Mouse (Mus musculus): ENCODE measurements around the gene Dhx8. TPM values are rescaled to one million over a fixed set of nuclear protein-coding genes. Genes with fewer than 3 reads are reported as not detected.

Gene Dhx8
- polyA plus RNA-seq, 2 experiments: 27.0 to 29.2 TPM

DNA sequence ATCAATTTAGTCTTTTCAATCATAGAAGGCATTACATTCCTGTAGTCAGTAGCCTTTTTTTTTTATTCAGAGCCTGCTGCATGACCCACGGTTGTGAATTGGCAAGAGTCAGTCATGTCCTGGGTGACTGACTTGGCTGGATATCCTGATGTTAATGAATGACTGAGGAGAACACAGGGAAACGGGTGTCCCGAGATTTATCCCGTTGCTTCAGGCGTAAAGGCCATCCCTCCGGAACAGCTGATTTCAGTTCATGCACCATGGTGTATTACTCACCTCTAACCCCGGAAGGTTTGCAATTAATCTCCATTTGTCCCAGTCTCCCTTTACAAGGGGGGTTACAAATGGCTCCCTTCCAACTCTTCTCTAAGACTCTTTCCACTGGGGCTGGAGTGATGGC lies 18.7 kb upstream of the Dhx8 start:
- Histone ChIP-seq H3K27ac (replicated peaks; ENCODE audit: low read depth, low read length) (no peak overlapping the region), H3K9me3 (ENCODE audit: control insufficient read depth, low read length) (no peaks in the 10 kb centered on the region), H3K27me3 (ENCODE audit: control insufficient read depth, insufficient read depth, low read length) (no peaks in the 10 kb centered on the region), H3K4me2 (replicated peaks; ENCODE audit: low read depth, low read length, severe bottlenecking) (no peak overlapping the region), H3K36me3 (ENCODE audit: control insufficient read depth, insufficient read depth, low read length) (no peaks in the 10 kb centered on the region), H3K4me1 (ENCODE audit: control insufficient read depth, insufficient read depth, low read length) (no peaks in the 10 kb centered on the region), H3K9ac (ENCODE audit: low read depth, low read length, severe bottlenecking) (no peak overlapping the region), H3K4me3 (replicated peaks; ENCODE audit: low read length) (no peak overlapping the region)
- no peak for ATAC-seq (ENCODE audit: low FRiP score, low read depth)
- DNase-seq (ENCODE audit: low spot score): no peak
- 68% methylated on average over 7 of the region's 7 CpGs for WGBS
- no peak for TF ChIP-seq POLR2A (IDR thresholded peaks at IDR 0.05; ENCODE audit: borderline replicate concordance, extremely low read depth, insufficient read depth, insufficient read length)

DNA sequence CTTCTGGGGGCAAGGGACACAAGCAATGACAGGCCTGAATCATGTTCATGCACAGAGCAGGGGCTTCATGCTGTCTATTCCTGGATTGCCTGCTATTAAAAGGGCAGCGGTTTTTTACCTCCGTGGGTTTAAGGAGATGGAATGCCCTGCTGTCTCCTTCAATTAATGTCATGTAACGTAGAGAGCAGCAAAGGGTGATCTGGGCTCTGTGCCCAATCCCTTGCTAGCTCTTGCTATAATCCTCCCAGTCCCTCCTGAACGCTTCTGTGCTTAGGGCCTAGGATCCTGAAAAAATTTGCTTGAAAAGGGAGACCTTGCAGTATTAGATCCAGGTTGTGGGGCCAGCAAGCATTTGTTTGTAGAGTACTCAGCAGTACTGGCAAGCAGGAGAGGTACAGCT lies 14.4 kb upstream of the Dhx8 start:
- 21% methylated on average over 4 of the region's 4 CpGs for WGBS
- Histone ChIP-seq H3K27ac (replicated peaks; ENCODE audit: low read depth, low read length) (no peak overlapping the region), H3K9me3 (ENCODE audit: control insufficient read depth, low read length) (no peaks in the 10 kb centered on the region), H3K36me3 (ENCODE audit: control insufficient read depth, insufficient read depth, low read length) (no peaks in the 10 kb centered on the region), H3K4me1 (ENCODE audit: control insufficient read depth, insufficient read depth, low read length) (no peaks in the 10 kb centered on the region), H3K4me2 (replicated peaks; ENCODE audit: low read depth, low read length, severe bottlenecking) (no peak overlapping the region), H3K4me3 (replicated peaks; ENCODE audit: low read length) (no peak overlapping the region), H3K9ac (ENCODE audit: low read depth, low read length, severe bottlenecking) (no peak overlapping the region), H3K27me3 (ENCODE audit: control insufficient read depth, insufficient read depth, low read length) (no peaks in the 10 kb centered on the region)
- no peak for ATAC-seq (ENCODE audit: low FRiP score, low read depth)
- TF ChIP-seq POLR2A (IDR thresholded peaks at IDR 0.05; ENCODE audit: borderline replicate concordance, extremely low read depth, insufficient read depth, insufficient read length): no peak
- DNase-seq (ENCODE audit: low spot score): peak; percentile 19

DNA sequence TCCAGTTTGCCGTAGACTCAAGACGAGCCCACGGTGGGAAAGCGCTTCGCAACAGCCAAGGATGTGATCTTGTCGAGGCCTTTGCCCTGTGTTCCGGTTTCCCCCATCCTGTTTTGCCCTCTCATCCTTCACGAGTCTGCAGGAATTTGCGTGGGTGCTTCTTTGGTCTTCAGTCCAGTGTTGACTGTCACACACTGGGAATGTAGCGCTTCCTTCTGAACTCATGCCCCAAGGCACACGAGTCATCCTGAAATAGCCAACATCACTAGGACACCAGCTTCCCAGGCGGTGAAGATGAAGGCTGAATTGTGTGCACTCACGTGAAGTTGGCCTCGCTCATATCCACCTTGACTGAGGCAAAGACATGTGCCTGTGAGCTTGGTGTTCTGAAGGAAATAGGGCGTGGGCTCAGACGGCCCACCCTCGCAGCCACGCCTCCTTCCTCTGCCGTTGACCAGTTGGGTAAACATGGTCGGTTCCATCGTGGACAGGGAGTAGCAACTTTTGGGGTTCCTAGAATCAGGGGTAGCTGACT lies 12.7 kb upstream of the Dhx8 start:
- TF ChIP-seq POLR2A (IDR thresholded peaks at IDR 0.05; ENCODE audit: borderline replicate concordance, extremely low read depth, insufficient read depth, insufficient read length): no peak
- no peak overlapping the region for H3K4me2 ChIP-seq (replicated peaks; ENCODE audit: low read depth, low read length, severe bottlenecking)
- DNase-seq (ENCODE audit: low spot score): no peak

DNA sequence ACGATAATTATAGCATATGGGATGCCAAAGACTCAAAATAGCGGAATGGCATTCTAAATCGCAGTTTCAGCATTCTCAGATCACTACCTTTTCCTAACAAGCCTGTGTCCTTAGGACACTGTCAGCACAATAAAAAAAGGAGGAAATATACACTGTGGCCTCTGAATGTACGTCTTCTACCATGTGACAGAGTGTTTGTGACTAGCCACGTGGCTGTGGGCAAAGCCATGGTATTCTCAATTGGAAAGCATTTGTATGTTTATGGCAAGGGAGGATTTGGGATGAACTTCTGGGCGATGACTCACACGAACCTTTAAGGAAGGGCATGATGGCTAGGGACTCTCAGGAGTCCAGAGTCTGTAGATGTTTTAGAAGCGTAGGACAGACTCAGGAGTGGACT lies 7.7 kb upstream of the Dhx8 start:
- no peak overlapping the region for H3K9ac ChIP-seq (ENCODE audit: low read depth, low read length, severe bottlenecking)
- ATAC-seq (ENCODE audit: low FRiP score, low read depth): no peak
- no peaks in the 10 kb centered on the region for H3K36me3 ChIP-seq (ENCODE audit: control insufficient read depth, insufficient read depth, low read length)
- H3K9me3 ChIP-seq (ENCODE audit: control insufficient read depth, low read length): no peaks in the 10 kb centered on the region
- H3K27me3 ChIP-seq (ENCODE audit: control insufficient read depth, insufficient read depth, low read length): no peaks in the 10 kb centered on the region
- TF ChIP-seq POLR2A (IDR thresholded peaks at IDR 0.05; ENCODE audit: borderline replicate concordance, extremely low read depth, insufficient read depth, insufficient read length): no peak
- no peaks in the 10 kb centered on the region for H3K4me1 ChIP-seq (ENCODE audit: control insufficient read depth, insufficient read depth, low read length)
- no peak for DNase-seq (ENCODE audit: low spot score)
- H3K27ac ChIP-seq (replicated peaks; ENCODE audit: low read depth, low read length): no peak overlapping the region
- H3K4me2 ChIP-seq (replicated peaks; ENCODE audit: low read depth, low read length, severe bottlenecking): no peak overlapping the region
- no peak overlapping the region for H3K4me3 ChIP-seq (replicated peaks; ENCODE audit: low read length)
- WGBS: 81% methylated on average over 8 of the region's 8 CpGs

More for the DNA sequence above, 12.7 kb upstream of the Dhx8 start:
- no peaks in the 10 kb centered on the region for H3K4me1 ChIP-seq (ENCODE audit: control insufficient read depth, insufficient read depth, low read length)
- no peaks in the 10 kb centered on the region for H3K36me3 ChIP-seq (ENCODE audit: control insufficient read depth, insufficient read depth, low read length)
- no peak overlapping the region for H3K9ac ChIP-seq (ENCODE audit: low read depth, low read length, severe bottlenecking)
- H3K27ac ChIP-seq (replicated peaks; ENCODE audit: low read depth, low read length): no peak overlapping the region
- WGBS: 87% methylated on average over 21 of the region's 21 CpGs
- H3K27me3 ChIP-seq (ENCODE audit: control insufficient read depth, insufficient read depth, low read length): no peaks in the 10 kb centered on the region
- no peaks in the 10 kb centered on the region for H3K9me3 ChIP-seq (ENCODE audit: control insufficient read depth, low read length)
- H3K4me3 ChIP-seq (replicated peaks; ENCODE audit: low read length): no peak overlapping the region
- no peak for ATAC-seq (ENCODE audit: low FRiP score, low read depth)

DNA sequence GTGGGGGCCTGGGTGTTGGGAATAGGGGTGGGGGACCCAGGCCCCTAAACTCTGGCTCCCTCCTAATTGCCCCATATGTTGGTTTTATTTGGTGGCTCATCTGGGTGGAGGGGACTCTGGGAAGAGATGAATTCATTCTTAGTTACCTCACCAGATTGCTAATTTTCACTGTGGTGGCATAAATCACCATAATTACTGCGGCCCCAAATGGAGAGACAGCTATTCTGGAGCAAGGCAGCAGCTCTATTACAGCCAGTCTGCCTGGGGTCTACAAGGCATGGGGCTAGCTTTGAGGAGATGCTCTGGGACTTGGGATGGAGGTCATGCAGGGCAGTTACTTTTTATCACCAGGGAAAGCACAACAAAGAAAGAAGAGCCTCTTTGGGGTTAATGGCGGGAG lies 6.0 kb upstream of the Dhx8 start:
- ATAC-seq (ENCODE audit: low FRiP score, low read depth) (no peak), DNase-seq (ENCODE audit: low spot score) (no peak)
- no peaks in the 10 kb centered on the region for H3K36me3 ChIP-seq (ENCODE audit: control insufficient read depth, insufficient read depth, low read length)
- H3K9me3 ChIP-seq (ENCODE audit: control insufficient read depth, low read length): no peaks in the 10 kb centered on the region
- no peak overlapping the region for H3K4me3 ChIP-seq (replicated peaks; ENCODE audit: low read length)
- no peak for TF ChIP-seq POLR2A (IDR thresholded peaks at IDR 0.05; ENCODE audit: borderline replicate concordance, extremely low read depth, insufficient read depth, insufficient read length)
- 28% methylated on average over 2 of the region's 2 CpGs for WGBS
- H3K4me2 ChIP-seq (replicated peaks; ENCODE audit: low read depth, low read length, severe bottlenecking): no peak overlapping the region
- H3K27ac ChIP-seq (replicated peaks; ENCODE audit: low read depth, low read length): no peak overlapping the region
- H3K27me3 ChIP-seq (ENCODE audit: control insufficient read depth, insufficient read depth, low read length): no peaks in the 10 kb centered on the region
- 0 out of 2 replicates have a peak overlapping the region, but pooled peaks have one; percentile 2 for H3K9ac ChIP-seq (ENCODE audit: low read depth, low read length, severe bottlenecking)
- no peaks in the 10 kb centered on the region for H3K4me1 ChIP-seq (ENCODE audit: control insufficient read depth, insufficient read depth, low read length)

DNA sequence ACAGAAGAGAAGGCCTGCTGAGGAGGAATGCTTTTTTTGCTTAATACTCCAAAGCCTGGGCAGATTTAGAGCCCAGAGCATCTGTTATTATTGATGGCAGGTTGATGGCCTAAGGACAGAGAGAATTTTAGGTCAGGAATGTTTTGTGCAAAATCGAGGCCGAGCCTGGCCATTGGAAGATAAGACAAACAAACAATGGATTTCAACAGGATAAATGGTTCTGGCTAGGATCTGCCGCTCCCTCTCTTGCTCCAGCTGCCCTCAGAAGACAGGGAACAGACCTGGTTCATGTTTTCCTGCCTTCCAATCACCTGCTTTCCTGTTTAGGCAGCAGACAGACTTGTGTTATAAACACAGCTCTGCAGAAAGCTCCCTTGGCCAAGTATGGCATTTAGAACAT lies 3.4 kb upstream of the Dhx8 start:
- no peak for DNase-seq (ENCODE audit: low spot score)
- Histone ChIP-seq H3K9me3 (ENCODE audit: control insufficient read depth, low read length) (no peaks in the 10 kb centered on the region), H3K27me3 (ENCODE audit: control insufficient read depth, insufficient read depth, low read length) (no peaks in the 10 kb centered on the region), H3K27ac (replicated peaks; ENCODE audit: low read depth, low read length) (no peak overlapping the region), H3K4me3 (replicated peaks; ENCODE audit: low read length) (no peak overlapping the region), H3K4me2 (replicated peaks; ENCODE audit: low read depth, low read length, severe bottlenecking) (no peak overlapping the region), H3K36me3 (ENCODE audit: control insufficient read depth, insufficient read depth, low read length) (no peaks in the 10 kb centered on the region), H3K9ac (ENCODE audit: low read depth, low read length, severe bottlenecking) (no peak overlapping the region), H3K4me1 (ENCODE audit: control insufficient read depth, insufficient read depth, low read length) (peaks cover 4% of the 10 kb centered on the region)
- no peak for TF ChIP-seq POLR2A (IDR thresholded peaks at IDR 0.05; ENCODE audit: borderline replicate concordance, extremely low read depth, insufficient read depth, insufficient read length)
- no peak for ATAC-seq (ENCODE audit: low FRiP score, low read depth)
- 32% methylated on average over 3 of the region's 3 CpGs for WGBS
